Mouse (Mus musculus) heart, embryonic 12.5 days (tissue): ENCODE data around the gene Top1. TPM values are rescaled to one million over a fixed set of nuclear protein-coding genes. Genes with fewer than 3 reads are reported as not detected.

ENCODE experiments used
- ATAC-seq: fragments of 200-750 bp; cut with Nextera tagmentation; 2 replicates; pipeline ENCODE4 v1.8.0; 2017; ENCODE audit warnings: moderate TSS enrichment, moderate library complexity; ENCODE audit not compliant: insufficient number of reproducible peaks, low FRiP score
- H3K27ac ChIP-seq: fragments of 300-500 bp; sonication (generic); 2 replicates; pipeline ENCODE4 v1.5.1; 2016; ENCODE audit warnings: mild to moderate bottlenecking, moderate library complexity; ENCODE audit not compliant: poor library complexity, severe bottlenecking
- H3K27me3 ChIP-seq: fragments of 300-500 bp; sonication (generic); replicated peaks from 2 replicates; pipeline ENCODE4 v1.6.1; 2016; ENCODE audit warnings: mild to moderate bottlenecking, moderate library complexity
- H3K36me3 ChIP-seq: fragments of 300-500 bp; sonication (generic); 2 replicates; pipeline ENCODE4 v1.6.1; 2016; ENCODE audit warnings: mild to moderate bottlenecking, moderate library complexity
- H3K4me1 ChIP-seq: fragments of 300-500 bp; sonication (generic); replicated peaks from 2 replicates; pipeline ENCODE4 v1.6.1; 2016; ENCODE audit warnings: mild to moderate bottlenecking
- H3K4me2 ChIP-seq: fragments of 300-500 bp; sonication (generic); 2 replicates; pipeline ENCODE4 v1.6.1; 2016; ENCODE audit warnings: mild to moderate bottlenecking, moderate library complexity
- H3K4me3 ChIP-seq: fragments of 300-500 bp; sonication (generic); 2 replicates; pipeline ENCODE4 v1.5.1; 2016; ENCODE audit warnings: mild to moderate bottlenecking
- H3K9ac ChIP-seq: fragments of 300-500 bp; sonication (generic); 2 replicates; pipeline ENCODE4 v1.6.1; 2016; ENCODE audit warnings: mild to moderate bottlenecking, moderate library complexity
- H3K9me3 ChIP-seq: fragments of 300-500 bp; sonication (generic); replicated peaks from 2 replicates; pipeline ENCODE4 v1.6.1; 2016; ENCODE audit warnings: mild to moderate bottlenecking, moderate library complexity
- WGBS: fragments of 180-500 bp; shearing (Covaris S2); methylation state at CpG from one replicate; pipeline ENCODE4 v1.1.7; 2016; 5-methylcytosine and 5-hydroxymethylcytosine counted together
- polyA plus RNA-seq: library from polyadenylated mRNA; unstranded; fragments of >200 nt; fragmentation: Nextera tagmentation; extraction: Ambion mirVana; gene quantifications from 2 replicates; pipeline ENCODE4 v1.2.1, GENCODE M21; 2016

Top1 gene
- polyA plus RNA-seq, 1 experiment from 2014 or later: 60.1 TPM

DNA sequence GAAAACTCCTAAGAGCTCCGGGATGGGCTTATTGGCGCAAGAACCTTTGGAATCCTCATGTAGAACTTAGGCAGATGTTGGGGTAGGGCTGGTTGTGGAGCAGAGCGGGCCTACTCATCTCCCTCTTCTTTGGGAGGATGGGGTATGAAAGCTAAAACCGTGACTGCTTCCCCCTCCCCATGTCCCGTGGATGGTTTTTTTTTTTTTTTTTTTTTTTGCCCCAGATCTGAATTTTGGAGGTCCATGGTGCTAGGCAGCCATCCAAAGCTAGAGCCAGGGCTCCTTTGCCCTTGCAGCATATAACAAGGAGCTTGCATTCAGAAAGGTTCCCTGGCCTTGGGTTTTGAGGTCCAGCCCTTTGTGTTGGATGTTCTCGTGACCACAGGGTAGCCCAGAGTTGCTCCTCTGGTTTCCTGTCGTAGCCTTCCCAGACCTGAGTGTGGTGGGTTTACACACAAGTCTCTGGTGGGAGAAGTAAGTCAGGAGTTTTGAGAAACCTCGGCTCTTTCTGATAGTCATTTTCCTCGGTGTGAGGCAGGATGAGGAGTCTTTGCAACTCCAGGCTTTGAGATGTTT, 86.8 kb downstream of the Top1 start:
- H3K27ac ChIP-seq: 0 out of 2 replicates have a peak overlapping the region, but pooled peaks have one; percentile 84
- peak overlapping the region; percentile 89 for H3K9ac ChIP-seq
- no peaks in the 10 kb centered on the region for H3K9me3 ChIP-seq
- H3K4me1 ChIP-seq: peaks cover 59% of the 10 kb centered on the region
- ATAC-seq: no peak
- 39% methylated on average over 9 of the region's 9 CpGs for WGBS
- no peaks in the 10 kb centered on the region for H3K27me3 ChIP-seq
- H3K4me2 ChIP-seq: peak overlapping the region; percentile 92
- H3K4me3 ChIP-seq: peak overlapping the region; percentile 69
- peaks cover 24% of the 10 kb centered on the region for H3K36me3 ChIP-seq

DNA sequence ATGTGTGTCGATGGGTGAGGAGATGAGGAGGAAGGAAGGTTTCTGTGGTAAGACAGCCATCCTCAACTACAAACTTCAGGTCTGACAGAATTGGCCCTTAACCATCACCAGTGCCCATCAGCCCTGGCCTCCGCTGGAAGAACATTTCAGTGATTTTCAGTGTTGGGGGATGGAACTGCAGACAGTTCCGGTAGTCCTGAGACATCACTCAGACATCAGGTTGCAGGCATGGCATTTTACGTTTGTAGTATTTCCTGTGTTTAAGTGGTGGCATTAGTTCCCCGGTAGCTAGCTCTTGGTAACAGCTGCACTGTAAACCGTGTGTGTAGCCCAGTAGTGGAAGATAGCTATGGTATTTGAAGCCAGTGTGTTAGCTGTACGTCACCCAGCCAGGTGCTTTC, 87.4 kb downstream of the Top1 start:
- peak overlapping the region; percentile 92 for H3K4me2 ChIP-seq
- H3K4me1 ChIP-seq: peaks cover 65% of the 10 kb centered on the region
- peak overlapping the region; percentile 69 for H3K4me3 ChIP-seq
- no peaks in the 10 kb centered on the region for H3K9me3 ChIP-seq
- peak overlapping the region; percentile 89 for H3K9ac ChIP-seq
- peaks cover 24% of the 10 kb centered on the region for H3K36me3 ChIP-seq
- H3K27ac ChIP-seq: no peak overlapping the region
- no peaks in the 10 kb centered on the region for H3K27me3 ChIP-seq
- ATAC-seq: no peak
- WGBS: 38% methylated on average over 7 of the region's 7 CpGs

DNA sequence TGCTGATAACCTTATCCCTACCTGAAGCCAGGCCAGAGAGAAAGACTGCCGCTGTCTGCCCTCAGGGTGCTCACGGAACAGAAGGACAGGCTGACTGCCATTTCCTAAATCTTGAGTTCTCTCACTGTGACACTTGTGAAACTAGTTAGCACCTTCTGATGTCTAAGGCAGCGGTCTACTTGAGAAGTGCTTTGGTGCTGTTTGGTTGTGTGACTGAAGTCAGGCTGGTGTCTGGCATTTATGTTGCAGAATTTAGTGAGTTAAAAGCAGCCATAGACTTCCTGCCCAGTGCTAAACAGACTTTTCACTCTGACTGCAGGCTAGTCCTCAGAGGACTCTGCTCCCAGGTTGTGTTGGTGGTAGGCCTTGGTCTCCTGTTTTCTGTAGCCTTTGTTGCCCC, 88.6 kb downstream of the Top1 start:
- no peaks in the 10 kb centered on the region for H3K9me3 ChIP-seq
- ATAC-seq: no peak
- WGBS: 73% methylated on average over 3 of the region's 3 CpGs
- H3K27me3 ChIP-seq: no peaks in the 10 kb centered on the region
- peak overlapping the region; percentile 29; the same call in 1 of the 2 replicates for H3K9ac ChIP-seq
- H3K36me3 ChIP-seq: peaks cover 28% of the 10 kb centered on the region
- peak overlapping the region; percentile 92; the same call in 1 of the 2 replicates for H3K4me2 ChIP-seq
- H3K4me3 ChIP-seq: no peak overlapping the region
- peaks cover 77% of the 10 kb centered on the region for H3K4me1 ChIP-seq
- H3K27ac ChIP-seq: no peak overlapping the region

DNA sequence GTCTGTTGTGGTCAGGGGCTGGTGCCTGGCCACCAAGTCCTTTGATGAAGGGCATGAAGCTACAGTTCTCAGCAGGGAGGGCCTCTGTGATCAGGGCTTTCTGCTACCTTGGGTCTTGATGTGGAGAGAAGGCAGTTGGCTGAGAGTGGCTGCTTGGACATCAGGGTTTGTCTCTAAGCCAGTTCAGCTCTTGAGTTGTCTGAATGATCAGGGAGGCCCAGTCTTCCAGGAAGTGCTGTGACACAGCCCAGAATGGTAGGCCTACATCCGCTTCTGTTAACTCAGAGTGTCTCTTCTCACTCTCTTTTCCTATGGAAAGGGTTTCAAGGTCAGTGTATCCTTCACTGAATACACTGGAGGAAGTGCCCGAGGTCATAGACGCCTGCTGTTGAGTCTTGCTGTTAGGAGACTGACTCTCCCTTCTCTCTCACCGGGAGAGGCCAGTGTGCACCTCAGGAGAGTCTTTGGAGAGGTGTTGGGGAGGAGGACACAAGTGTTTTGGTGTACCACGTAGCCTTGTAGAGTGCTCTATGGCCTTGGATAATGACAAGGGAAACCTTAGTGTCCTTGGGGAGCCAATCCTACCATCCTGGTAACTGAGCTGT, 90.1 kb downstream of the Top1 start:
- Histone ChIP-seq H3K9me3 (no peaks in the 10 kb centered on the region), H3K27ac (peak overlapping the region; percentile 10; the same call in 1 of the 2 replicates), H3K36me3 (peaks cover 30% of the 10 kb centered on the region), H3K4me1 (peaks cover 80% of the 10 kb centered on the region), H3K4me2 (no peak overlapping the region), H3K4me3 (no peak overlapping the region), H3K9ac (no peak overlapping the region), H3K27me3 (no peaks in the 10 kb centered on the region)
- no peak for ATAC-seq
- WGBS: 65% methylated on average over 5 of the region's 5 CpGs

DNA sequence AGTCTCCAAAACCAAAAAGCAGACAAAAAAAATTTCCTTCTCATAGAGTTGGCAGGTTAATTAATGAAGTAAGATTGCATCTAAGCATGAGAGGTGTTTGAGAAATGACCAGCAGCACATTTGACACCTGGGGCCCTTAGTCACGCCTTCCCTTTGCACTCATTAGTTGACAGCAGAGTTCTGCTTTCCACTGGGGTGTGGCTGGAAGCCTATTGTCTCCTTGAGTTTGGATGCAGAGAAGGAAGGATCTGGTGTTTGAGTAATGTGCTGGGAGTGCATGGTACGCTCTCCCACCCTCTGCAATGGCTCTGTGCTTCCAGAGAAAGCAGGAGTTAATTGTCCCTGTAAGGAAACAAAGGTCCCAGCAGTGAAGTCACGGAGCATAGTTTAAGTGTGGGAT, 90.8 kb downstream of the Top1 start:
- H3K9ac ChIP-seq: no peak overlapping the region
- H3K4me1 ChIP-seq: peaks cover 86% of the 10 kb centered on the region
- ATAC-seq: no peak
- no peak overlapping the region for H3K27ac ChIP-seq
- peaks cover 34% of the 10 kb centered on the region for H3K36me3 ChIP-seq
- H3K4me2 ChIP-seq: no peak overlapping the region
- no peaks in the 10 kb centered on the region for H3K9me3 ChIP-seq
- no peaks in the 10 kb centered on the region for H3K27me3 ChIP-seq
- H3K4me3 ChIP-seq: no peak overlapping the region
- 93% methylated on average over 3 of the region's 3 CpGs for WGBS

DNA sequence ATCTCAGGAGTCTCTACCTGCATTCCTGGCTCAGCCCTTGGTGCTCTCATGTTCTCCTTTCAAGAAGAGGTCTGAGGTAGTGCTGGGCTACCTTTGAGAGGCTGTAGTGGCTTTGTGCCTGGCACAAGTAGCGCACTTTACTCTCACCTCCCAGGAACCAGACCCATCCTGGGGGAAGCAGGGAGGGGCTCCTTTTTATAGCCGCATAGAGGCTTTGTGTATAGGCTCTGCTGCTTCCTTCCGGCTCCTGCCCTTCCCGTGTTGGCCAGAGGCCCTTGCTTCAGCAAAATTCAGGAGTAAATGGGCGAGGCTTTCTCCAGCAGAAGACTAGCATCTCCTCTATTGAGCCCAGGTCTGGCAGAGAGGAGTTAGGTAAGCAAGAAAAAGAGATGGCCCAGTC, 92.7 kb downstream of the Top1 start:
- no peak overlapping the region for H3K4me2 ChIP-seq
- no peaks in the 10 kb centered on the region for H3K27me3 ChIP-seq
- H3K27ac ChIP-seq: no peak overlapping the region
- WGBS: 58% methylated on average over 5 of the region's 5 CpGs
- H3K9me3 ChIP-seq: no peaks in the 10 kb centered on the region
- ATAC-seq: no peak
- peaks cover 34% of the 10 kb centered on the region for H3K36me3 ChIP-seq
- H3K9ac ChIP-seq: no peak overlapping the region
- H3K4me1 ChIP-seq: peaks cover 96% of the 10 kb centered on the region
- no peak overlapping the region for H3K4me3 ChIP-seq

DNA sequence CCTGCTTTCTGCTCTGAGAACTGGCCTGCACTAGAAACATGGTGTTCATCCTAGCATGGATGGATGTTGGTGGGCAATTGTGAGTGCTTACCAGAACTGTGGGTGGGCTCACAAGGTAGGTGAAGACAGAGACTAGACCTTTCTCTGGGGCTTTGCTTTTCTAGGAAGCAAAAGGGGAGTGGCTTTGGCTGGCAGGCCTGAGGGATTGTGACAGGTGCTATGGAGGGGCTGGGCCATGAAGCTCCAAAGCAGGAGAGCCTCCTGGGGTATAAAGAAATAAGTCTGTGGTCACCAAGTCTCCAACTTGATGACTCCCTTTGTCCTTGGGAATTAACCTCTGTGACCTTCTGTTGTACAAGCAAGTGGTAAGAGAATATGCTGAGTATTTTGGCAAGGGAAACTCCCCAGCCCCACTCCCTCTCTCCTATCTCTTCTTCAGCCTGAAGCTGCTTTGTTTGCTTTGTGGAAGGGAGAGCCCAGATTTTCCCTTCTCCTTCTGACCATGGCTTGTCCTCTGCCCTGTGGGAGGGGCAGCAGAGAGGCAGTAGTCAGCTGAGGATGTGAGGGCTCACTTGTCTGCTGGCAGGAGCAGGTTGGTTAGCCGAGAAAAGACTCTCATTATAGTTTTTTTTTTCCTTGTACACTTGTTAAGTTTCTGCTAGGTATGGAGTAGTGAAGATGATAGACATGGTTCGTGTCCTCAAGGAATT, 94.1 kb downstream of the Top1 start:
- Histone ChIP-seq H3K4me1 (peaks cover 95% of the 10 kb centered on the region), H3K4me3 (no peak overlapping the region), H3K27me3 (no peaks in the 10 kb centered on the region), H3K9ac (no peak overlapping the region), H3K9me3 (no peaks in the 10 kb centered on the region), H3K27ac (peak overlapping the region; percentile 70), H3K4me2 (no peak overlapping the region), H3K36me3 (peaks cover 29% of the 10 kb centered on the region)
- WGBS: 45% methylated on average over 2 of the region's 2 CpGs
- no peak for ATAC-seq

DNA sequence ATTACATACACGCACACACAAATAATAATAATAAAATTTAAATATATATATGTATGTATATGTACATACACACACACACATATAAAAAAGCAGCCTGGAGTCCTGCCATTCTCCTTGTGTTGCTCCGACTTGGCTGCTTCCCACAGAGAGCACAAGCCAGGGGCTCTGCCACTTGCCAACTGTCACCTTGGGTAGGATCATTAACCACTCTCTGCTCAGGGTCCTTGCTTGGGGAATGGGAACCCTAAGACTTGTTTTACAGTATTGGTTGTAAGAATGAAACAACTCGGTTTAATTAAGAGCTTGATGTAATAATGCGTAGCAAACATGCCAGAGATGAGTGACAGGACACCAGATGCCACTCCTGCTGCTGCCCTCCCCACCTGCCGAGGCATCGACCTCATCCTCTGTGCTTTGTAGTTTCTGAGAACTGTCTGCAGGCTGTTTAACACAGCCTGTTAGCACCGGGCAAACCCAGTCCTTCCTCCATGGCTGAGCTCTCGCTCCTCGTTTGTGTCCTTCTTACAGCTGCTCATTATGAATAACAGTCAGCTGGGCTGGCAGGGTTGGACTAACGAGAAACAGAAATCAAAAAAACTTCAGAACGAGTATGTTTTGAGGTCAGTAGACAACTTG, 95.0 kb downstream of the Top1 start:
- 74% methylated on average over 11 of the region's 11 CpGs for WGBS
- peaks cover 94% of the 10 kb centered on the region for H3K4me1 ChIP-seq
- ATAC-seq: no peak

DNA sequence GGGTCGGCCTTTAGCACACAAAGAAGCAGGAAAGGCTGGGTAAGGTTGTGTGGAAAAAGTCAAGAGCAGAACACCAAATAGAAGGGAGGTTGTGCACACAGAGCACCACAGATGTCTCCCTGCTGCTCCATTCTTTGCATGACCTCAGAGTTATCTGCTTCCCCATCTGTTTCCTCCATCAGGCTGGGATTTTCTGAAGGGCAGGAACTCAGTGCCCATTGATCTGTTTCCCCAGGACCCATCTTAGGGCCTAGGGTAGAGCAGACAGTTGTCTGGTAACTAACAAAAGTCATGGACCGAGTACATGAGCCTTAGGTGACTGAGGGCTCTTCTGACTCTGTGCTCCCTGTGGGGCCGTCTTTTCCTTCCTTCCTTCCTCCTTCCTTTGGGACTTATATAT, 95.9 kb downstream of the Top1 start:
- WGBS: 48% methylated on average over 3 of the region's 3 CpGs
- H3K36me3 ChIP-seq: peaks cover 17% of the 10 kb centered on the region
- no peak overlapping the region for H3K9ac ChIP-seq
- no peaks in the 10 kb centered on the region for H3K27me3 ChIP-seq
- H3K4me2 ChIP-seq: no peak overlapping the region
- no peak overlapping the region for H3K27ac ChIP-seq
- ATAC-seq: no peak
- no peak overlapping the region for H3K4me3 ChIP-seq
- no peaks in the 10 kb centered on the region for H3K9me3 ChIP-seq
- H3K4me1 ChIP-seq: peaks cover 94% of the 10 kb centered on the region

More for the DNA sequence above, 95.0 kb downstream of the Top1 start:
- Histone ChIP-seq H3K27ac (0 out of 2 replicates have a peak overlapping the region, but pooled peaks have one; percentile 34), H3K9me3 (no peaks in the 10 kb centered on the region), H3K27me3 (no peaks in the 10 kb centered on the region), H3K36me3 (peaks cover 25% of the 10 kb centered on the region), H3K9ac (no peak overlapping the region), H3K4me2 (no peak overlapping the region), H3K4me3 (no peak overlapping the region)

DNA sequence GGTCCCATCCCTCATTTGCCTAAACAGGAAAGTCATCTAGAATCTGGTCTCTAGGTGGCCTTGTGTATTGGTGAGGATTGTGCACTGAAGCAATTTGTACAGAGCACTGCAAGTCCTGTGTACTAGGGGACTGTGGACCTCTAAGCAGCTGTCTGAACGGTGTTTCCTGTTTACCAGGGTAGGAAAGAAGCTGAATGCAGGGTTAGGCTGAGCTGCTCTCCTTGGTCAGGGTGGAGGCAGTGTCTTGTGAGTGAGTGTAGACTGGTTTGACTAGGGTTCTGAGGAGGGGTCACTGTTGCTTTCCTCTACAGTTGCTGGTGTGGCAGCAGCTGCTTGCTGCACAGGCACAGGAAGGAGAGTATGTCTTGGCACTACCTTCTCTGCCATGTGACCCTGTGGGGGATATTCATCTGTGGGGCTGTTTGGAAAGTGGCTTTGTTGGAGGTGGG, 96.5 kb downstream of the Top1 start:
- H3K36me3 ChIP-seq: peaks cover 17% of the 10 kb centered on the region
- H3K27ac ChIP-seq: peak overlapping the region; percentile 3; the same call in 1 of the 2 replicates
- no peaks in the 10 kb centered on the region for H3K9me3 ChIP-seq
- ATAC-seq: no peak
- whole genome bisulfite sequencing: 38% methylated on average over 1 of the region's 1 CpGs
- H3K9ac ChIP-seq: no peak overlapping the region
- no peak overlapping the region for H3K4me2 ChIP-seq
- peaks cover 93% of the 10 kb centered on the region for H3K4me1 ChIP-seq
- H3K4me3 ChIP-seq: no peak overlapping the region
- H3K27me3 ChIP-seq: no peaks in the 10 kb centered on the region
